Mouse (Mus musculus) hindbrain, embryonic 10.5 days (tissue): Measurements from ENCODE around the gene Thoc5. TPM values are rescaled to one million over a fixed set of nuclear protein-coding genes. Genes with fewer than 3 reads are reported as not detected.

Experiments used
- DNase-seq: peaks from one replicate; pipeline ENCODE4 v3.0.0-alpha.2; 2017; ENCODE audit warnings: low spot score
- H3K27ac ChIP-seq: fragments of 300-500 bp; sonication (generic); 2 replicates; pipeline ENCODE4 v1.5.1; 2016; ENCODE audit warnings: mild to moderate bottlenecking, moderate library complexity
- H3K27me3 ChIP-seq: fragments of 300-500 bp; sonication (generic); 2 replicates; pipeline ENCODE4 v1.6.1; 2016; ENCODE audit warnings: mild to moderate bottlenecking; ENCODE audit not compliant: poor library complexity, insufficient read depth, severe bottlenecking
- H3K36me3 ChIP-seq: fragments of 300-500 bp; sonication (generic); 2 replicates; pipeline ENCODE4 v1.6.1; 2016; ENCODE audit warnings: mild to moderate bottlenecking, moderate library complexity
- H3K4me1 ChIP-seq: fragments of 300-500 bp; sonication (generic); replicated peaks from 2 replicates; pipeline ENCODE4 v1.6.1; 2016; ENCODE audit warnings: mild to moderate bottlenecking
- H3K4me3 ChIP-seq: fragments of 300-500 bp; sonication (generic); 2 replicates; pipeline ENCODE4 v1.5.1; 2016; ENCODE audit warnings: mild to moderate bottlenecking, moderate library complexity
- H3K9me3 ChIP-seq: fragments of 300-500 bp; sonication (generic); 2 replicates; pipeline ENCODE4 v1.6.1; 2016; ENCODE audit warnings: mild to moderate bottlenecking, moderate library complexity
- WGBS: fragments of 180-500 bp; shearing (Covaris S2); methylation state at CpG from one replicate; pipeline ENCODE4 v1.1.7; 2016; 5-methylcytosine and 5-hydroxymethylcytosine counted together
- polyA plus RNA-seq: library from polyadenylated mRNA; unstranded; fragments of >200 nt; fragmentation: Nextera tagmentation; extraction: Ambion mirVana; gene quantifications from 2 replicates; pipeline ENCODE4 v1.2.1, GENCODE M21; 2016

Gene Thoc5
- polyA plus RNA-seq, 1 experiment from 2014 or later = 59.4 TPM

GRCm38 (mm10) chr11:4931009-4931601 is 36.0 kb downstream of the Thoc5 start:
- H3K27me3 ChIP-seq = no peaks in the 10 kb centered on the region
- no peaks in the 10 kb centered on the region for H3K9me3 ChIP-seq
- no peak overlapping the region for H3K27ac ChIP-seq
- peaks cover 52% of the 10 kb centered on the region for H3K36me3 ChIP-seq
- 92% methylated on average over 1 of the region's 1 CpGs for WGBS
- DNase-seq = no peak
- H3K4me3 ChIP-seq = no peak overlapping the region
- H3K4me1 ChIP-seq = no peaks in the 10 kb centered on the region

GRCm38 (mm10) chr11:4936243-4936642 is 41.1 kb downstream of the Thoc5 start:
- WGBS = 84% methylated on average over 5 of the region's 5 CpGs
- DNase-seq = no peak
- no peak overlapping the region for H3K27ac ChIP-seq

GRCm38 (mm10) chr11:4946530-4946929 is 51.4 kb downstream of the Thoc5 start:
- Histone ChIP-seq H3K9me3 (no peaks in the 10 kb centered on the region), H3K27me3 (peaks cover 90% of the 10 kb centered on the region), H3K4me3 (peak overlapping the region; percentile 61), H3K36me3 (no peaks in the 10 kb centered on the region), H3K4me1 (peaks cover 19% of the 10 kb centered on the region), H3K27ac (no peak overlapping the region)
- no peak for DNase-seq
- 45% methylated on average over 13 of the region's 13 CpGs for WGBS

More at GRCm38 (mm10) chr11:4936243-4936642, 41.1 kb downstream of the Thoc5 start:
- Histone ChIP-seq H3K36me3 (0 out of 2 replicates have a peak, but pooled peaks cover 5% of the 10 kb centered on the region), H3K4me3 (no peak overlapping the region), H3K4me1 (no peaks in the 10 kb centered on the region), H3K27me3 (no peaks in the 10 kb centered on the region), H3K9me3 (no peaks in the 10 kb centered on the region)

- WGBS = under 1% methylated on average over 120 of the region's 120 CpGs
- H3K27me3 ChIP-seq = peaks cover 94% of the 10 kb centered on the region
- peaks cover 19% of the 10 kb centered on the region for H3K4me1 ChIP-seq
- H3K27ac ChIP-seq = peak overlapping the region; percentile 76
- H3K36me3 ChIP-seq = no peaks in the 10 kb centered on the region
- no peaks in the 10 kb centered on the region for H3K9me3 ChIP-seq
- peak; percentile 56 for DNase-seq
- H3K4me3 ChIP-seq = peak overlapping the region; percentile 61
These were observed 52.1 kb downstream of the Thoc5 start for GRCm38 (mm10) chr11:4946947-4947812.

GRCm38 (mm10) chr11:4947813-4948174 is 52.7 kb downstream of the Thoc5 start, which contains the start of gene Nefh:
Nefh (minus strand) TSS chr11:4948064.
- WGBS = 1% methylated on average over 41 of the region's 41 CpGs
- H3K27ac ChIP-seq = peak within 1 kb of the TSS; percentile 76
- DNase-seq = no peak
- H3K4me3 ChIP-seq = peak within 1 kb of the TSS; percentile 61
- no peaks in the 10 kb centered on the region for H3K9me3 ChIP-seq
- H3K36me3 ChIP-seq = no peaks in the 10 kb centered on the region
- H3K4me1 ChIP-seq = peaks cover 19% of the 10 kb centered on the region
- peaks cover 96% of the 10 kb centered on the region for H3K27me3 ChIP-seq

- Histone ChIP-seq H3K4me3 (no peak overlapping the region), H3K27ac (no peak overlapping the region), H3K27me3 (peaks cover 100% of the 10 kb centered on the region), H3K36me3 (no peaks in the 10 kb centered on the region), H3K9me3 (no peaks in the 10 kb centered on the region), H3K4me1 (peaks cover 26% of the 10 kb centered on the region)
- no peak for DNase-seq
- WGBS = 32% methylated on average over 8 of the region's 8 CpGs
These were observed 53.7 kb downstream of the Thoc5 start for GRCm38 (mm10) chr11:4948792-4949191.

- Histone ChIP-seq H3K4me3 (no peak overlapping the region), H3K27ac (no peak overlapping the region), H3K4me1 (peaks cover 30% of the 10 kb centered on the region), H3K36me3 (no peaks in the 10 kb centered on the region), H3K9me3 (no peaks in the 10 kb centered on the region), H3K27me3 (peaks cover 100% of the 10 kb centered on the region)
- DNase-seq = peak; percentile 80
- 5% methylated on average over 23 of the region's 23 CpGs for WGBS
These were observed 54.3 kb downstream of the Thoc5 start for GRCm38 (mm10) chr11:4949256-4950044.

- Histone ChIP-seq H3K4me3 (no peak overlapping the region), H3K9me3 (no peaks in the 10 kb centered on the region), H3K27me3 (peaks cover 70% of the 10 kb centered on the region), H3K4me1 (peaks cover 12% of the 10 kb centered on the region), H3K36me3 (no peaks in the 10 kb centered on the region), H3K27ac (no peak overlapping the region)
- WGBS = 2% methylated on average over 6 of the region's 6 CpGs
- no peak for DNase-seq
These were observed 58.3 kb downstream of the Thoc5 start for GRCm38 (mm10) chr11:4953401-4953800.

- peaks cover 12% of the 10 kb centered on the region for H3K4me1 ChIP-seq
- peaks cover 65% of the 10 kb centered on the region for H3K27me3 ChIP-seq
- H3K36me3 ChIP-seq = no peaks in the 10 kb centered on the region
- under 1% methylated on average over 8 of the region's 8 CpGs for WGBS
- no peaks in the 10 kb centered on the region for H3K9me3 ChIP-seq
- H3K4me3 ChIP-seq = no peak overlapping the region
- H3K27ac ChIP-seq = no peak overlapping the region
- DNase-seq = no peak
These were observed 58.8 kb downstream of the Thoc5 start for GRCm38 (mm10) chr11:4953918-4954317.

- Histone ChIP-seq H3K4me1 (0 out of 2 replicates have a peak, but pooled peaks cover 3% of the 10 kb centered on the region), H3K27me3 (no peaks in the 10 kb centered on the region), H3K9me3 (no peaks in the 10 kb centered on the region), H3K36me3 (no peaks in the 10 kb centered on the region), H3K4me3 (no peak overlapping the region), H3K27ac (no peak overlapping the region)
- WGBS = 57% methylated on average over 6 of the region's 6 CpGs
- no peak for DNase-seq
These were observed 68.1 kb downstream of the Thoc5 start for GRCm38 (mm10) chr11:4963099-4963808.

GRCm38 (mm10) chr11:4966325-4966724 is 71.2 kb downstream of the Thoc5 start:
- Histone ChIP-seq H3K4me3 (no peak overlapping the region), H3K4me1 (0 out of 2 replicates have a peak, but pooled peaks cover 3% of the 10 kb centered on the region), H3K9me3 (no peaks in the 10 kb centered on the region), H3K27ac (no peak overlapping the region), H3K27me3 (no peaks in the 10 kb centered on the region), H3K36me3 (no peaks in the 10 kb centered on the region)
- WGBS = 57% methylated on average over 2 of the region's 2 CpGs
- no peak for DNase-seq

GRCm38 (mm10) chr11:4966888-4967287 is 71.8 kb downstream of the Thoc5 start:
- Histone ChIP-seq H3K27me3 (no peaks in the 10 kb centered on the region), H3K9me3 (no peaks in the 10 kb centered on the region), H3K4me1 (0 out of 2 replicates have a peak, but pooled peaks cover 3% of the 10 kb centered on the region), H3K4me3 (no peak overlapping the region), H3K36me3 (no peaks in the 10 kb centered on the region), H3K27ac (no peak overlapping the region)
- no peak for DNase-seq
- 71% methylated on average over 5 of the region's 5 CpGs for WGBS
